Mouse (Mus musculus) lung, postnatal 36 days (tissue): ENCODE measurements around the gene Mea1.
A peak's percentile ranks its signal among the peaks of the same experiment; 100 is the strongest.

Experiments
- DNase-seq: peaks from one replicate; pipeline ENCODE4 v3.0.0; 2022; ENCODE audit warnings: mixed read lengths

The Mea1 gene

DNA sequence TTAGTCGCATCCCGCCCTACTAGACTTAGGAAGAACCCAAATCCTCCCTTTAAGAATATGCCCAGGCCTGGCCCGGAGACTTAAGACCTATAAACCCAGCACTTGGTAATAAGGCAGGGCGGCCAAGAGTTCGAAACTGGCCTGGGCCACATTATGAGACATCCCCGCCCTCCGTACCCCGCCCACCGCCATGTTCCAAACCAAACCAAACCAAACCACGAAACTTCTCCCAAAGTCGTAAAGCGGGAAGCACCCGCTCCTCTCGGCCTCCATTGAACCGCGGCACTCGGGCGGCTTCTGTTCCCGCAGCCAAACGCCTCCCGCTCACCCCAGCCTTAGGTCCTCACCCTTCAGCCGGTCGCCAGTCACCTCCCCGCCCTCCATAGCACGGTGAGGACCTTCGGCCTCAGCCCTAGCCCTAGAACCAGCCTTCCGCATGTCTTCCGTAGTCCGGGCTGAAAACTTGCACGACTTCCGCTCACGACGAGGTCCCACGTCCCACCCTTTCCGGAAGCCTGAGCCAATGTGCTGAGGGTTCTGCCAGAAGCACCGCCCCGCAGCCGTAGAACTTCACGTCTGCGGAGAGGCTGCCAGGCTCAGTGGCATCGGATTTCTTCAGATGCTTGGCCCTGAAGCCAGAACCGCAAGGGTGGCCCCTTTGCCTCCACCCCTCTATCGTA lies 4.6 kb upstream of the Mea1 start, which contains the start of gene Rrp36:
Gene Rrp36, minus strand, starts transcription at position 503 of the 680 bp plus-strand sequence.
- peak; percentile 96 for DNase-seq

DNA sequence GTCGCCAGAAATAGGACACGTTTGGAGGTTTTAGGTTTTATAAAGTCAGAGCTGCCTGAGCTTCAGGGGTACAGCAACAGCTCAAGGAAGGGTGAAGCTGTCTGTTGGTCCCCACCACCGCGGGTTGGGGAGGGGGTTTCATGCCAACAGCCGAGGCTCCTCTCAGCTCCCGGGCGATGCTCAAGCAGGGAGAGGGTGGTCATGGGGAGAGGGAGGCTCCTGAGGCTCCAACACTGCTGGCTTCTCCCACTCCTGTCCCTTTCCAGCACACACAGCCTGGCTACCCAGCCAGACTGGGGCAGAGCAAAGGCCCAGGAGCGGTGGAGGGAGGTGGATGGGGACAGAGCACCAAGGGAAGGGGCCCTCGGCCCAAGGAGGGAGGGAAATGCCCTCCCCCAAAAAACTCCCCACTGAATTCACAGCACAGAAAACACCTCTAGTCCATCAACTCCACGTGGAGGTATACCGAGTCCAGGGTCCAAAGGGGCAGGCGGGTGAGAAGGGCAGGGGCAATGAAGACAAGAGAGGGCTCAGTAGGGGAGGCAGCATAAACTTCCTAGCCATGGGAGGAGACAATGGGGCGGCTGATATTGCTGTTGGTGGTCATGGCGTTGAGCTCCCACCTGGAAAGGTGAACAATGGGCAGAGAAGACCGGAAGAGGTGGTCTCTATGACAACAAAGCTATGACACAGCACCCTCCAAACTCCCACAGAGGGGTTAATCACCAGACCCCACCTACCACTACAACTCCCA lies 3.9 kb upstream of the Mea1 start:
- no peak for DNase-seq

- DNase-seq: peak; percentile 16
Measured at GRCm38 (mm10) chr17:46678911-46679310, 318 bp downstream of the Mea1 start.

DNA sequence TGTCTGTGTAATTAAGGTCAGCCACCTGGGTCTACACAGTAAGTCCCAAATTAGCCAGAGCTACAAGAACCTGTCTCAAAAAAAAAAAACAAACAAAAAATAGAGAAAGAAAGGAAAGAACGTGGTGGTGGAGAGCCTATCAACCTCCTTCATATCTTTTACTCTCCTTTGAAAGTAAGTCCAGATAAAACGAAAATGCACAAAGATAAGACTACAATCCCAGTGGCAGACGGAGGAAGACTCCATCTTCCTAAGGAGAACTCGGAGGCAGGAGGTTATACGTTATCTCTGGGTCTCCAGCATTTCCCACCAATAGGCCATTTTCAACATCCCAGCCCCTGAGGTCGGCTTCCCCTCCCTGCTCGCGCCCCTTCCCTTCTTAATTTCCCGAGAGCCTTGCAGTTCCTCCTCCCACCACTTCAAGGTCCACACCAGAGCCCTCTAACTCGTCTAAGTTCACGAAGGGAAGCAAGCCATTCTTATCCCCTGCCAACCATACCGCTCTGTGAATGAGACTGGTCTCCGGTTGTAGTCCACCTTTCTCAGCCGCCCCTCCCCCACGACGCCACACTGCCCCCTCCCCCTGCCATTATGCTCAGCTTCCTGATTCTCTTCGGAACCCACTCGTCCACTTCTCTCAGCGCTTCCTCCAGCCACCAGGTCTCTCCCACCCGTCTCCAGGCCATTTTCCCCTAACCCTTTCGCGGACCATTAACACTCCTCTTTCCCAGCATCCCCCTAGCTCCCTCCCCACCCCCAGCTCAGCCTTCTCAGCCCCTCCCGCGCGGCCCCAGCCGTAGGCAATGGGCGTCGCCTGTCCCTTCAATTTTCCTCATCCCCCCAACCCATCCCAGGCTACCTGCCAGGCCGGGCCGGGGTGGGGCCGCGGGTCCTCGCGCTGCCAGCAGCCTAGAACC lies 1.5 kb downstream of the Mea1 start:
- peak; percentile 62 for DNase-seq

GRCm38 (mm10) chr17:46680760-46681373 lies 2.3 kb downstream of the Mea1 start, which contains the start of gene Klhdc3:
Gene Klhdc3, minus strand, starts transcription at chr17:46680914.
- peak; percentile 99 for DNase-seq

DNA sequence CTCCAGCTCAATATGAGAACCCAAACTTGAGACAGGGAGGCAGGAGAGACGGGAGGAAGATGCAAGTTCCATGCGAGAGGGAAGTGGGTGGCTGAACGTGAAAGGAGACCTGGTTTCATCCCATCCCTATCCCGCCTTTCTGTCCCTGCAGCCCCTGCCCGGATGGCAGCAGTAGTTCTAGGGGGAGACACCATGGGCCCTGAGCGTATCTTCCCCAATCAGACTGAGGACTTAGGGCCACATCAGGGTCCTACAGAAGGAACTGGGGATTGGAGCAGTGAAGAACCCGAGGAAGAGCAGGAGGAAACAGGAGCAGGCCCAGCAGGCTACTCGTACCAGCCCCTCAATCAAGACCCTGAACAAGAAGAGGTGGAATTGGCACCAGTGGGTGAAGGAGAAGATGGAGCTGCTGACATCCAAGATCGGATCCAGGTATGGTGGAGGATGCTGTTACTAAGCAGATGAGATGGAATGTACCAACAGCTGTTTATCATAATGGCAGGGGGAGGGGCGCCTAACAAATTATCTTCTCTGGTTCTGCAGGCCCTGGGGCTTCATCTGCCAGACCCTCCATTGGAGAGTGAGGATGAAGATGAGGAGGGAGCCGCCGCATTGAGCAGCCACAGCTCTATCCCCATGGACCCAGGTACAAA lies 3.0 kb downstream of the Mea1 start:
- no peak for DNase-seq

DNA sequence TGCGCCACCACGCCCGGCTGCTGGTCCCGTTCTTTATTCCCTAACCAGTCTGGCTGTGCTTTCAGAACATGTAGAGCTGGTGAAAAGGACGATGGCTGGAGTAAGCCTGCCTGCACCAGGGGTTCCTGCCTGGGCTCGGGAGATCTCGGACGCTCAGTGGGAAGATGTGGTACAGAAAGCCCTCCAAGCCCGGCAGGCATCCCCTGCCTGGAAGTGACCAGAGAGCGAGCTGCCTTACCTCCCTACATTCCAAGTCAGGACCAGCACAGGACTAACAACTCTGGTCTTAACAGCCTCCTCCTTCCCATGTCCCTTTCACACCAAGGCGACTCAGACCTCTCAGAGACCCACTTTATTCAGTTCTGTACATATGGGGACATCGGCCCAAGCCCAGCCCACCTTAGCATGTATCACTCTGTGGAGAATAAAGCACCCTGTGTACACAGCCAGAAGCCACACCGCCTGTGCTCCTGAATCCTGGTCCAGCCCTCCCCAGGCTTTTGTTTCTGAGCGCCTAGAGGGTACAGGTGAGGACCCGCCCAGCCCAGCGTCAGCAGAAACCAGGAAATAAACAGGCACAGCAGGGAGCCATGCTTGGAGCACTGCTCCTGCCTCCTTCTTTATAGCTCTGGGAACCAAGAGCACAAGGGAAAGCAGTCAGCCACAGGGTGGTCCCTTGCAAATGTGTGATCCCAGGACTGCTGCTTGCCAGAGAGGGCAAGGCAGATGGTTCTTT lies 4.2 kb downstream of the Mea1 start:
- peak; percentile 21 for DNase-seq

DNA sequence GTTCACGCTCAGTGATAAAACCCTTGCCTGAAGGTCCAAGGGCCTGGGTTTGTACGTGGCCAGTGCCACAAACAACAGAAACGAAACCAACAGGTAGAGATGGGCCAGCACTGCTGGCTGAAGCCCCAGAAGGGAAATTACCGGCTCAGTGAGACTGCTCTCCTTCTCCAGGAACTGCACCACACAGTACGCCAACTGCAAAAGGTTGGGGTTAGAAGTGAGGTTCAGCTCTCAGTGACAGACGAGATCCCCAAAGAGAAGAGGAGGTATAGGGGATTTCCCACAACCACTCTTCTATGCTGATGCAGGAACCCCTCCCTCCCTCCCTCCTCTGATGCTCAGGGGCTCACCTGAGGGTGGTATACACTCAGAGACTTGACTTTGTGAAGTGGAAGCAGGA lies 7.3 kb downstream of the Mea1 start:
- DNase-seq: no peak

DNA sequence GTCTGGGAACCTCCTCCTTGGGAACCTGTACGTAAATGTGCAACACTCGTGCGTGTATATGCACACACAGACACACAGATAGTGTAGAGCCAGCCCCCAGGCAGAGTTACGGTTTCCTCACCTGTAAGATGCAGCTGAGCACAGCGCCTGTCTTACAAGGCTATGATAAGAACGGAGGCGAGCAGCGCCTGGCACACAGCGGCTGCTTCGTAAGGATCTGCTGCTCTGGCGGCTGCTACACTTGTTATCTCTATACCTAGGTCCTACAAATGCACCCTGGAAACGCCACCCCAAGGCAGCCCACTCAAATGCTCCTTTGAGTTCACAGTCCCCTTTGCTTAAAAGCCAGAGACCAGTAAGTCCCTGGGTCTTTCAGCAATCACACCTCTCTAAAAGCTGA lies 12.1 kb downstream of the Mea1 start:
- no peak for DNase-seq

DNA sequence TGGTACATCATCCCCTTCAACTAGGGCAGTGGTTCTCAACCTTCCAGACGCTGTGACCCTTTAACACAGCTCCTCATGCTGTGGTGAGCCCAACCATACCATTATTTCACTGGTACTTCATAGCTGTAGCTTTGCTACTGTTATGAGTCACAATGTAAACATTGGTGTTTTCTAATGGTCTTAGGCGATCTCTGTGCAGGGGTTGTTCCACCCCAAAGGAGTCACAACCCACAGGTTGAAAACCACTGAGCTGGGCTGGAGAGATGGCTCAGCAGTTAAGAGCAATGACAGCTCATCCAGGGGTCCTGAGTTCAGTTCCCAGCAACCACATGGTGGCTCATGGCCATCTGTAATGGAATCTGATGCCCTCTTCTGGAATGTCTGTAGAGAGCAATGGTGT lies 12.8 kb downstream of the Mea1 start:
- DNase-seq: no peak

GRCm38 (mm10) chr17:46694517-46695063 lies 16.0 kb downstream of the Mea1 start:
- no peak for DNase-seq

DNA sequence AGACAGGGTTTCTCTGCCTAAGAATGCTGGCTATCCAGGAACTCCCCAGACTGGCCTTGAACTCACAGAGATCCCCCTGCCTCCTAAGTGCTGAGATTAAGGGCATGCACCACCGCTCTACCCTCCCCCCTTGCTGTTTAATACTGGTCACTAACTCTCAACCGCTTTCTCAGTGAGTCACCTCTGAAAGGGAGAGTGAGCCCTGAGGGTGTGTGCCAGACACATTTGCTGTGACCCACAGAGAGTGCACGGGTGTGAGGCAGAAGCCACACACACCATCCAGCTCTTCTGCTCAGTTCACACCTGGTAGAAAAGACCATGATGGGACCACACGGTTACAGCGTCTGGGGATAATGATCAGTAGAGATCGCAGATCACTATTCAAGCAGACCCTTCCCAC lies 19.9 kb downstream of the Mea1 start:
- DNase-seq: no peak

- no peak for DNase-seq
Measured at GRCm38 (mm10) chr17:46699245-46699644, 20.7 kb downstream of the Mea1 start.

DNA sequence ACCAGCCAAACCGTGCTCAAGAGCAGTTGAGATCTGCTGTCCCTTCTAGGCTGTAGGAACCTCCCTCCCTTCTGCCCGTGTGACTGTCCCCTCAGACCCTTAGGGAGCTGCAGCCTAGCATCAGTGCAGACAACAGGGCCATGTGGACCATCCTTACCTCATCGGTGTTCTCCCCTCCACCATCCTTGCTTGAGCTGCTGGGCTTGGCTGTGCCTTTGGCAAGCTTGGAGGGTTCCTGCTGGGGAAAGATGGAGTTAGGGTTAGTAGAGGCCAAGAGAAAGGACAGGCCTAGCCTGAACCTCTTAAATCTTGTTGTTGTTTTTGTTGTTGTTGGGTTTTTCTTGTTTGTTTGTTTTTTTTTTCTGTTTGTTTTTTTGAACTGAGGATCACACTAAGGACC lies 21.3 kb downstream of the Mea1 start:
- DNase-seq: no peak

- DNase-seq: no peak
Measured at GRCm38 (mm10) chr17:46701489-46701888, 22.9 kb downstream of the Mea1 start.

DNA sequence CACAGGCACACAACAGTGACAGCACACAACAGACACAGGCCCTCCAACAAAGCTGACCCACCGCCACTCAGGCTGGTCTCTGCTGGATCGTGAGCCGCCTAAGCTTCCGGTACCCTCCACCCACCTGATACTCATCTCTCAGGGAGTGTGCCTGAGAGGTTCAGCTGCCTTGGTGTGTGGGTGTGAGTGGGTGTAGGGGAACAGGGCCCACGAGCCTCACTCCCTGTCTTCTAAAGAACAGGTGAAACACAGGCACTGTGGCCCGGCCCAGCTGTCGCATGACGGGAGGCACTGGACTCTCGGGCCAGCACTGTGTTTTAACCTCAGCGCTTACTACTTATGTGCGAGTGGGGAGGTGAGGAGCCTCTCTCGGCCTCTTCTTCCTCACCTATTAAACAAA lies 23.5 kb downstream of the Mea1 start:
- no peak for DNase-seq

GRCm38 (mm10) chr17:46702506-46702905 lies 23.9 kb downstream of the Mea1 start:
- DNase-seq: no peak

- DNase-seq: no peak
Measured at GRCm38 (mm10) chr17:46703971-46704886, 25.6 kb downstream of the Mea1 start.

GRCm38 (mm10) chr17:46704887-46705835 lies 26.6 kb downstream of the Mea1 start, which contains the start of gene Ppp2r5d:
Gene Ppp2r5d, minus strand, starts transcription at chr17:46705111.
- DNase-seq: peak; percentile 99
